Mouse (Mus musculus) thymus, adult 2 months (tissue): Measurements from ENCODE around the gene Hnrnpl. TPM values are rescaled to one million over a fixed set of nuclear protein-coding genes. Genes with fewer than 3 reads are reported as not detected.

ENCODE experiments used
- DNase-seq: peaks from one replicate; pipeline ENCODE4 v3.0.0; 2021
- H3K27ac ChIP-seq: fragments of 200-500 bp; 2 replicates; pipeline ENCODE4 v1.5.1; 2012; ENCODE audit warnings: low read length, control low read depth; ENCODE audit not compliant: control insufficient read depth, insufficient read depth
- H3K27me3 ChIP-seq: fragments of 200-500 bp; 2 replicates; pipeline ENCODE4 v1.6.1; 2012; ENCODE audit warnings: mild to moderate bottlenecking, low read length, moderate library complexity, mixed read lengths; ENCODE audit not compliant: control insufficient read depth, insufficient read depth
- H3K36me3 ChIP-seq: fragments of 200-500 bp; 2 replicates; pipeline ENCODE4 v1.6.1; 2012; ENCODE audit warnings: mild to moderate bottlenecking, low read length, moderate library complexity; ENCODE audit not compliant: control insufficient read depth, insufficient read depth
- H3K4me1 ChIP-seq: fragments of 200-500 bp; replicated peaks from 2 replicates; pipeline ENCODE4 v1.6.1; 2012; ENCODE audit warnings: low read length; ENCODE audit not compliant: control insufficient read depth, insufficient read depth
- H3K4me3 ChIP-seq: fragments of 200-500 bp; 2 replicates; pipeline ENCODE4 v1.5.1; 2012; ENCODE audit warnings: mild to moderate bottlenecking, low read length, control low read depth, moderate library complexity; ENCODE audit not compliant: control insufficient read depth, insufficient read depth
- CTCF ChIP-seq: fragments of 200-500 bp; IDR thresholded peaks from 2 replicates; pipeline ENCODE4 v1.5.1; 2012; ENCODE audit warnings: mild to moderate bottlenecking, control low read depth, low read length, moderate library complexity, borderline replicate concordance; ENCODE audit not compliant: control insufficient read depth, poor library complexity, insufficient read depth; ENCODE audit errors: extremely low read depth
- POLR2A ChIP-seq: fragments of 200-500 bp; IDR thresholded peaks from 2 replicates; pipeline ENCODE4 v1.6.1; 2012; ENCODE audit warnings: mild to moderate bottlenecking, low read length, control low read depth, moderate library complexity; ENCODE audit not compliant: control insufficient read depth, poor library complexity, insufficient read depth; ENCODE audit errors: extremely low read depth
- WGBS: fragments of 180-500 bp; shearing (Covaris S2); methylation state at CpG from one replicate; pipeline ENCODE4 v1.1.7; 2018; 5-methylcytosine and 5-hydroxymethylcytosine counted together
- polyA plus RNA-seq: library from polyadenylated mRNA; depleted of rRNA; stranded (reverse); fragments of >200 nt; gene quantifications from 2 replicates; pipeline ENCODE4 v1.2.3, GENCODE M21; 2012

Hnrnpl gene
- polyA plus RNA-seq, 1 experiment: 568 TPM

DNA sequence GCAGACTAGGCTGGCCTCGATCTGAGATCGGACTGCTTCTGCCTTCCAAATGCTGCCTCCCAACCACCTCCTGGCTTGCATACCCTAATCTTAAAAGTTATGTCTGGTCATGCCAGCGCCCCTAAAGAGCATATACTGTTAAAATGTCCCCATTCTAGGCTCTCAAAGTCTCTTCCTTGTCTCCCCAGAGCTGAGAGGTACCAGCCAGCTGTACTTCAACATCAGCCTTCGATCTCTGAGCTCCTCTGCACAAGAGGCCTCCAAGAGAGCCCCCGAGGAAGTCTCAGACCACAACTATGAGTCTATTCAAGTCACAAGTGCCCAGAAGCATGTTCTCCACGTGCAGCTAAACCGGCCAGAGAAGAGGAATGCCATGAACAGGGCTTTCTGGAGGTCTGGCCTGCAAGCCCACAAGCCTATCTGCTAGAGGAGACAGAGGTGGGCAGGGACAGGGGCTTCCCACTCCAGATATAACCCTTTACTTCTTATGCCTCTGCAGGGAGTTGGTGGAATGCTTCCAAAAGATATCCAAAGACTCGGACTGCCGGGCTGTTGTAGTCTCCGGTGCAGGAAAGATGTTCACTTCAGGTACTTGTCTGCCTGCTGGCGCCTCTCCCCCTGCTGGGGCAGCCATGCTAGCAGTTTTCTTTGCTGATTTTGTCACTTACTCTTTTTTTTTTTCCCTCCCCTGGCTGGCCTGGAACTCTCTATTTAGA lies 17.5 kb downstream of the Hnrnpl start:
- TF ChIP-seq CTCF (no peak; the same call in 1 of the 2 replicates), POLR2A (no peak)
- Histone ChIP-seq H3K27ac (peak overlapping the region; percentile 52), H3K4me3 (peak overlapping the region; percentile 55), H3K4me1 (peaks cover 14% of the 10 kb centered on the region), H3K36me3 (peaks cover 28% of the 10 kb centered on the region), H3K27me3 (no peaks in the 10 kb centered on the region)
- peak; percentile 55 for DNase-seq
- WGBS: 28% methylated on average over 11 of the region's 11 CpGs

DNA sequence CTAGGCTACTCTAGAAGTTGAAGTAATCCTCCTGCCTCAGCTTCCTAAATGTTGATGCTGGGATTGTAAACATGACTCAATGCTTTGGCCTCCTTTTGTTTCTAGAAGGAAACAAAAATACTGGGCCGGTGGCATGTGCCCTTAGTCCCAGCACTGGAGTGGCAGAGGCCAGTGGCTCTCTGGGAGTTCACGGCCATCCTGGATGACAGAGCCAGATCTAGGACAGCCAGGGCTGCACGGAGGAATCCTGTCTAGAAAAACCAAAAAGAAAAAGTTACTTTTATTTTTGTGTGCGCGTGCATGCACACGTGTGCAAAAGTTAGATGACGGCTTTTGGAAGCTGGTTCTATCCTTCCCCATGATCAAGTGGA lies 18.0 kb downstream of the Hnrnpl start:
- 95% methylated on average over 7 of the region's 7 CpGs for WGBS
- H3K4me3 ChIP-seq: no peak overlapping the region
- no peak for DNase-seq
- H3K36me3 ChIP-seq: peaks cover 27% of the 10 kb centered on the region
- peaks cover 13% of the 10 kb centered on the region for H3K4me1 ChIP-seq
- TF ChIP-seq POLR2A: no peak
- no peak for TF ChIP-seq CTCF
- no peaks in the 10 kb centered on the region for H3K27me3 ChIP-seq
- 0 out of 2 replicates have a peak overlapping the region, but pooled peaks have one; percentile 52 for H3K27ac ChIP-seq

DNA sequence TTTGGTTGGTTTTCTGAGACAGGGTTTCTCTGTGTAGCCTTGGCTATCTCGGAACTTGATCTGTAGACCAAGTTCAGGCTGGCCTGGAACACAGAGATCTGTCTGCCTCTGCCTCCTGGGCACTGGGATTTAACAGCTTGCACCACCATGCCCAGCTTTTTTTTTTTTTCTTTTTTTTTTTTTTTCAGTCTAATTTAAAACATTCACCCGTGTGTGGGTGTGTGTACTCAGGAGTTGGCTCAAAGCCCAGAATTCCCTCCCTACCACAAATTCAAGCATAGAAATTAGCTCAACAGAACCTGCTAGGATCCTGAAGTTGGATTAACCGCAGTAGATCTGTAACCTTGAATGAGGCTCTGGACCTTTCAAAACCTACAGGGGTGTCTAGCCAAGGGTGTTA lies 19.0 kb downstream of the Hnrnpl start:
- 81% methylated on average over 3 of the region's 3 CpGs for WGBS
- Histone ChIP-seq H3K27me3 (no peaks in the 10 kb centered on the region), H3K4me3 (no peak overlapping the region), H3K27ac (no peak overlapping the region), H3K4me1 (peaks cover 15% of the 10 kb centered on the region), H3K36me3 (peaks cover 26% of the 10 kb centered on the region)
- no peak for DNase-seq
- TF ChIP-seq CTCF (no peak), POLR2A (no peak)

- Histone ChIP-seq H3K4me3 (no peak overlapping the region), H3K27me3 (no peaks in the 10 kb centered on the region), H3K27ac (no peak overlapping the region), H3K4me1 (peaks cover 10% of the 10 kb centered on the region), H3K36me3 (peaks cover 23% of the 10 kb centered on the region)
- 96% methylated on average over 8 of the region's 8 CpGs for WGBS
- TF ChIP-seq CTCF (no peak), POLR2A (no peak)
- DNase-seq: no peak
Measured at GRCm38 (mm10) chr7:28829821-28830220, 21.5 kb downstream of the Hnrnpl start.

DNA sequence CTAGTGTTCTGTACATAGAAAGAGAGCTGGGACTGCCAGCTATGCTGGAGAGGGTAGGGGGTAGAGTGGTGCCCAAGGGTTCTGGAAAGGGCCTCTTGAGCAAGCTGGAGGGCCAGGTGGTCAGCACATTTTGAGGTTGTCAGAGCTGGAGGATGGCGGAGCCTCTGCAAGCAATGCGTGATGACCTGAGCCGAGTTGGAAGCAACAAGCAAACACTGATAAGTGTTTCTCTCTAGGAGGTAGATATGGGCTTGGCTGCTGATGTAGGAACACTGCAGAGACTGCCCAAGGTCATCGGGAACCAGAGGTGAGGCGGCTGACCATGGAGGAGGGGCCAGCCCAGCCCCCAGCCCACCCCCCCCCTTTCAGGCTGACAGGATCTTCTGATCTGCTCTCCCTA lies 22.6 kb downstream of the Hnrnpl start:
- WGBS: 98% methylated on average over 5 of the region's 5 CpGs
- Histone ChIP-seq H3K4me3 (no peak overlapping the region), H3K27ac (no peak overlapping the region), H3K4me1 (peaks cover 7% of the 10 kb centered on the region), H3K27me3 (no peaks in the 10 kb centered on the region), H3K36me3 (peaks cover 23% of the 10 kb centered on the region)
- no peak for DNase-seq
- TF ChIP-seq POLR2A (no peak), CTCF (no peak)

DNA sequence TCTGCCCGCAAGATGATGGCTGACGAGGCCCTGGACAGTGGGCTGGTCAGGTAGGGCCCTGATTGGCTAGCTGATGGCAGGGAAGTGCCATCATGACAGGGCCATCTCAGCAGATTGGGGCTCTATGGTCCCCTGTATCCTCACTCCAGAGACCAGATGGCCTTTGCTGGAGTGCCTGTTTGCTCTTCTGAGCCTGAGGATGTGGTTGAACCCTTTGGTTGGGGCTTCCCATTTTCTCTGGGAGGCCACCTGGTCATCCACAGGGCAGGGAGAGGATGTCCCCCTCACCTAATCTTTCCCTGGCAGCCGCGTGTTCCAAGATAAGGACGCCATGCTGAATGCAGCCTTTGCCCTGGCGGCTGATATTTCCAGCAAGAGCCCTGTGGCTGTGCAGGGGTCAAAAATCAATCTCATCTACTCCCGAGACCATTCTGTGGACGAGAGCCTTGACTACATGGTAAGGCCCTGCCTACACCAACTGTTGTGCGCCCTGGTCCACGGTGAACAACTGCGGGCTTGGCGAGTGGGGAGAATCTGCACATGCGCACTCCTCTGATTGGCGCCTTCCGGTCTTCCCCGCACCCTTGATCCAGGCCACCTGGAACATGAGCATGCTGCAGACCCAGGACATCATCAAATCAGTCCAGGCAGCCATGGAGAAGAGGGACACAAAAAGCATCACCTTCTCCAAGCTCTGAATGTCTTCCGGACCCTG lies 23.2 kb downstream of the Hnrnpl start:
- Histone ChIP-seq H3K36me3 (peaks cover 23% of the 10 kb centered on the region), H3K27me3 (no peaks in the 10 kb centered on the region), H3K27ac (no peak overlapping the region), H3K4me1 (peaks cover 3% of the 10 kb centered on the region; the same call in 1 of the 2 replicates), H3K4me3 (no peak overlapping the region)
- no peak for DNase-seq
- no peak for TF ChIP-seq POLR2A
- no peak for TF ChIP-seq CTCF
- WGBS: 96% methylated on average over 17 of the region's 17 CpGs
